Comparison of ENCODE assay signal across 8 mouse cellular contexts in the genomic region with DNA sequence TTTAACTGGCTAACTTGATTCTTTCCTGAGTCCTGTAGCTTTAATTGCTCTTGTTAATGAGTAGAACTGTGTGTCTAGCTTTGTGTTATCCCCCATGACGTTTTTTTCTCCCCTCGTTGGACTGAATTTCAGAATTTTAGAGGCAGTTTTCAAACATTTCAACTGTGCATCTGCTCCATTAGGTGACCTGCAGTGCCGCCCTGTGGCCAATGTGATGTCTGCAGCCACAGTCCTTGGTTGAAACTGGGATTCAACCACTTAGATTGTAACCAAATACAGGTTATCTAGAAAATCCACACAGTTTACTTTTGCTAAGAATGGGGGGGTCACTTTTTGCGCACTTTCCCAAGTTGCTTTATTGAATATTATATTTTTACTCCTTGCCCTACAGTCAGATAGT.
DNase-seq lines count a peak whose midpoint lies in the region; ATAC-seq and TF ChIP-seq lines count a peak whose summit lies in the region.

No protein-coding gene starts in this region.

- H3K9me3 ChIP-seq in midbrain, embryonic 10.5 days (replicated peaks), result no peaks in the 10 kb centered on the region
- no peaks in the 10 kb centered on the region for H3K9me3 ChIP-seq in midbrain, embryonic 13.5 days
- H3K9me3 ChIP-seq in forebrain, embryonic 14.5 days (replicated peaks; ENCODE audit: control insufficient read depth, low read length), result no peaks in the 10 kb centered on the region

- peak; percentile 92 for TF ChIP-seq CTCF in brain, embryonic 14.5 days (IDR thresholded peaks at IDR 0.05; ENCODE audit: borderline replicate concordance, extremely low read depth, insufficient read depth, insufficient read length)
- peak; percentile 92 for TF ChIP-seq CTCF in liver, adult 2 months (IDR thresholded peaks at IDR 0.05; ENCODE audit: low read depth, low read length)

- H3K4me2 ChIP-seq in midbrain, embryonic 13.5 days (replicated peaks), result no peak overlapping the region
- no peak overlapping the region for H3K4me2 ChIP-seq in forebrain, embryonic 14.5 days (ENCODE audit: low read length)

- no peak overlapping the region for H3K4me3 ChIP-seq in midbrain, embryonic 10.5 days
- no peak overlapping the region for H3K4me3 ChIP-seq in midbrain, embryonic 13.5 days (replicated peaks)
- H3K4me3 ChIP-seq in forebrain, embryonic 14.5 days (ENCODE audit: low read depth, low read length), result no peak overlapping the region
- no peak overlapping the region for H3K4me3 ChIP-seq in liver, adult 2 months (ENCODE audit: insufficient read depth, low read depth, low read length)

- DNase-seq in midbrain, embryonic 10.5 days (ENCODE audit: low spot score), result peak; percentile 68
- peak; percentile 78 for DNase-seq in brain, embryonic 14.5 days (ENCODE audit: low read depth)
- DNase-seq in forebrain, embryonic 14.5 days (ENCODE audit: low spot score), result peak; percentile 84
- no peak for DNase-seq in liver, adult 2 months (ENCODE audit: extremely low read depth, low read depth, low spot score)
- DNase-seq in ovary, postnatal 14 days (ENCODE audit: low spot score), result peak; percentile 71
- peak; percentile 81 for DNase-seq in thymus, postnatal 25 days

- no peak for ATAC-seq in midbrain, embryonic 13.5 days
- ATAC-seq in forebrain, embryonic 14.5 days, result peak; percentile 56
- ATAC-seq in inflammation-experienced regulatory T-cells, adult 6 months, result peak; percentile 83

- no peaks in the 10 kb centered on the region for H3K36me3 ChIP-seq in midbrain, embryonic 10.5 days
- no peaks in the 10 kb centered on the region for H3K36me3 ChIP-seq in midbrain, embryonic 13.5 days
- no peaks in the 10 kb centered on the region for H3K36me3 ChIP-seq in forebrain, embryonic 14.5 days (ENCODE audit: control insufficient read depth, insufficient read depth, low read length)
- no peaks in the 10 kb centered on the region for H3K36me3 ChIP-seq in liver, adult 2 months (ENCODE audit: control insufficient read depth, insufficient read depth, low read length)

- no peaks in the 10 kb centered on the region for H3K79me2 ChIP-seq in liver, adult 2 months (ENCODE audit: control insufficient read depth, insufficient read depth, low read length)

- H3K27me3 ChIP-seq in midbrain, embryonic 10.5 days (ENCODE audit: low read depth, poor library complexity, severe bottlenecking), result peaks cover 6% of the 10 kb centered on the region; the same call in 1 of the 2 replicates
- peaks cover 3% of the 10 kb centered on the region; the same call in 1 of the 2 replicates for H3K27me3 ChIP-seq in midbrain, embryonic 13.5 days
- no peaks in the 10 kb centered on the region for H3K27me3 ChIP-seq in forebrain, embryonic 14.5 days (replicated peaks; ENCODE audit: control insufficient read depth, insufficient read depth, low read length)
- H3K27me3 ChIP-seq in liver, adult 2 months (ENCODE audit: control insufficient read depth, insufficient read depth, low read length), result peaks cover 6% of the 10 kb centered on the region; the same call in 1 of the 2 replicates

- H3K9ac ChIP-seq in midbrain, embryonic 13.5 days (replicated peaks), result no peak overlapping the region
- H3K9ac ChIP-seq in forebrain, embryonic 14.5 days (ENCODE audit: low read length), result no peak overlapping the region
- no peak overlapping the region for H3K9ac ChIP-seq in liver, adult 2 months (ENCODE audit: low read depth, low read length)

- no peak overlapping the region for H3K27ac ChIP-seq in midbrain, embryonic 10.5 days (replicated peaks)
- no peak overlapping the region for H3K27ac ChIP-seq in midbrain, embryonic 13.5 days
- no peak overlapping the region for H3K27ac ChIP-seq in forebrain, embryonic 14.5 days (ENCODE audit: low read depth, low read length)
- H3K27ac ChIP-seq in liver, adult 2 months (replicated peaks; ENCODE audit: insufficient read depth, low read depth, low read length), result no peak overlapping the region

- TF ChIP-seq POLR2A in brain, embryonic 14.5 days (IDR thresholded peaks at IDR 0.05; ENCODE audit: borderline replicate concordance, extremely low read depth, insufficient read depth, insufficient read length, poor library complexity, severe bottlenecking), result no peak
- no peak for TF ChIP-seq POLR2A in liver, adult 2 months (IDR thresholded peaks at IDR 0.05; ENCODE audit: extremely low read depth, insufficient read depth, low read length)

- H3K4me1 ChIP-seq in midbrain, embryonic 10.5 days, result peaks cover 1% of the 10 kb centered on the region; the same call in 1 of the 2 replicates
- H3K4me1 ChIP-seq in midbrain, embryonic 13.5 days (replicated peaks), result no peaks in the 10 kb centered on the region
- H3K4me1 ChIP-seq in forebrain, embryonic 14.5 days (ENCODE audit: control insufficient read depth, insufficient read depth, low read length), result no peaks in the 10 kb centered on the region
- peaks cover 7% of the 10 kb centered on the region for H3K4me1 ChIP-seq in liver, adult 2 months (ENCODE audit: control insufficient read depth, insufficient read depth, low read length)

- 8% methylated on average over 4 of the region's 4 CpGs for WGBS in midbrain, embryonic 10.5 days
- WGBS in midbrain, embryonic 13.5 days, result 5% methylated on average over 4 of the region's 4 CpGs
- WGBS in forebrain, embryonic 14.5 days, result 4% methylated on average over 4 of the region's 4 CpGs
- 2% methylated on average over 4 of the region's 4 CpGs for WGBS in liver, adult 2 months
